Mouse (Mus musculus) right cerebral cortex, adult 18-20 months (tissue): ENCODE measurements around the gene Dcdc2b.

Experiments used
- DNase-seq: peaks from one replicate; pipeline ENCODE4 v3.0.0; 2022; ENCODE audit warnings: mixed read lengths

The Dcdc2b gene

DNA sequence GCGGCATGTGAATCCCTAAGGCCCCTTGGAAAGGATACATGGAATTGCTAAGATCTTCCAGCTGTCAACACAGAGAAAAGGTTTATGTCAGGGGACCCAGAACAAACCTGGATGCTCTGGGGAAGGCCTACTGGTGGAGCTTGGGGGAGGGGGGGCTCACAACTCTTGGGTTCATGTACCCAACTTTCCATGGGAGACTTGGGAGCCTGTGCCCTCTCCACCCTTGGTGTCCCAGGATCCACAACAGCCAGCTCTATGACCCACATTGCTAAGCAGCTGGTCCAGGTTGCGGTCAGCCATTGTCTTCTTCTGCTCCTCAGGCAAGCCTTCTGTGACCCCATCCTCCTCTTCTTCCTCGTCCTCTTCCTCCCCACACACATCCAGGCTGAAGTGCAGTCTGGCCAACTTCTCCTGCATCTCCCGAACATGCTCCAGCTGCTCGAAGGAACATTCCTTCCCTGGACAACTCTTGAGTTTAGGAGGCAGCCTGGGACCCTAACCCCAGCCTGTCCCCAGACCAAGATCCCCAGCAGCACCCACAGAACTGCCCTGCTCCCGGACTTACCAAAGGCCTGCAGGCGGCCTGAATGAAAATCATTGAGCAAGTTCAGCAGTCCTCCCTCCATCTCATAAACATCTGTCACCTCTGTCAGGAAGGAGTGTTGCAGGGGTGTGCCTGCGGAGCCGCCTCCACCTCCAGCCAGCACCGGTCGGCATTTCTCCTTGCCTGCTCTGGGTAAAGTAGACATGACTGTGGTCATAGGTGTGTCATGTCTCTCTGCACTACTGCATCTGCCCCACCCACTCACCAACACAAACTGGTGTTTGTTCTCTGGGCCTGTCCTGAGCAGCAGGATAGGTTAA lies 6.6 kb upstream of the Dcdc2b start:
- no peak for DNase-seq

DNA sequence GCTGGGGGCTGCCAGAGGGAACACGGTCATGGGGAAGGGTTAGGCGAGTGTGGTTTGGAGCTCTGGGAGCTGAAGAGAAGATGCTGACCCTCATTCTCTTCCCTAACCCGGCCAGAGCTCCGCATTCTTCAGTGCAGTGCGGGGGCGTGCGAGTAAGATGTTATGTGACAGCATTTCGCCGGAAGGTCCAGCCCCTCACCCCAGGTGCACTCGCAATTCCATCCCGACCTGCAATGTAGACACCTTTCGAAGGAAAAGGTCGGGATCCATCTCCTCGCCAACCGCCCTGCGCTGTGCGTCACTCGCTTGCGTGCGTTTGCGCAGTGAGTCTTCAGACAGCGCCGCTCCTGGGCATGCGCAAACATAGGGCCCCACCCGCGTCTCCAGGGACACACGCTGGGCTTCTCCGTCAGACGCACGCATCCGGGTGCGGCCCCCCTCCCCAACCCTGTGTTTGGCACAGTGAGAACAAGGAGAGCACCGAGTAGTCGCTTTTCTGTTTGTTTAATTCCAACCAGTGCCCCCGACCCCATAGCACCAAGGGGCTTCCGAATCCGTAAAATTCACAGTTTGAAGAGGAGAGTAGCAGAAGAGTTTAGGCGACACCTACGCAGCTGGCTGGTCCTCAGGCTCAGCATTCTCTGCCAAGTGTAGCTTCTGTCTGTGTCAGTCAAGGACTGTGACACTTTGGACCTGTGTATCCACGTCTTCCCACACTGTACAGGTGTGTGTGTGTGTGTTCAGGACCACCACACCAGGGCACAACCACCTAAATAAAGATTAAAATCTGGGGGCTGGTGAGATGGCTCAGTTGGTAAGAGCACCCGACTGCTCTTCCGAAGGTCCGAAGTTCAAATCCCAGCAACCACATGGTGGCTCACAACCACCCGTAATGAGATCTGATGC lies 5.0 kb upstream of the Dcdc2b start, which contains the start of gene Iqcc:
TSS of gene Iqcc (minus strand) at position 314 of the 906 bp plus-strand sequence.
- peak; percentile 98 for DNase-seq

GRCm38 (mm10) chr4:129618031-129618430 lies 4.0 kb upstream of the Dcdc2b start:
- no peak for DNase-seq

GRCm38 (mm10) chr4:129617121-129617641 lies 3.1 kb upstream of the Dcdc2b start:
- no peak for DNase-seq

DNA sequence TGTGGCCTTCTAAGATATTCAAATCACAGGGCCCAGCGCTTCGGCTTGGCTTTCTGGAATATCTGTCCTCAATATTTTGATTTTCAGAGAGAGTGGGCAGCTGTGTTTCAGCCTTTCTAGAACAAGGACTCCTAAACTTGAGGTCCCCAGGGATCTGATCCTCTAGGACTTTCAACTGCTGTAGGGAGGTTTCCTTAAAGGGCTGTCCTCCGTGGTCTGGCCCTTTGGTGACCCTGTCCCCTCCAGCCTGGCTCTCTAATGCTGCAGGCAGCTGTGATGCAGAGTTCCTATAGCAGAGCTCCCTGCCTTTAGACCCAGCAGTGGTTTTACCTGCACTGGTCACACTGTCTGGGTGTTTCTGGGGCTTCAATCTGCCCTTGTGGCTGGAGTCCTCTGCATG lies 2.6 kb upstream of the Dcdc2b start:
- no peak for DNase-seq

DNA sequence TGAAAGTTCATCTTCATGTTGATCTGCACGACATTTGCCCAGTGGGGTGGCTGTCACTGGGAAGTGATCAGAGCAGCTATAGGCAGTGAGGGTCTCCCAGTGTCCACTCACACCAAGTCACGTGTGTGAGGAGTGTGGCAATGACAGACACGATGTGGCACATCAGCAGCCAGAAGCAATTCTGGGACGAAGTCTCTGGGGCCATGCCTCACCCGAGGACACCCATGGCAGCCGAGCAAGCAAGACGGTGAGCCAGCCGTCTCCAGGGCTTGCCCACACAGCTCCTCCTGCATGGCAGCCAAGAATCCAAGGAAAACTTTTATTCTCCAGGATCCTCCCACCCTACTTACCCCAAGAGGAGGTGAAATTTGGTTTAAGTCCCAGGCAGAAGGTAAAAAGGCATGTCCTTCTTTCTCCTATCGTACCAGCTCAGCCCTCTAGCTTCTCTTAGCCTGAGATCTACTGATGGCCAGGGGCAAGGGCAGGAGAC lies 1.8 kb upstream of the Dcdc2b start:
- no peak for DNase-seq

DNA sequence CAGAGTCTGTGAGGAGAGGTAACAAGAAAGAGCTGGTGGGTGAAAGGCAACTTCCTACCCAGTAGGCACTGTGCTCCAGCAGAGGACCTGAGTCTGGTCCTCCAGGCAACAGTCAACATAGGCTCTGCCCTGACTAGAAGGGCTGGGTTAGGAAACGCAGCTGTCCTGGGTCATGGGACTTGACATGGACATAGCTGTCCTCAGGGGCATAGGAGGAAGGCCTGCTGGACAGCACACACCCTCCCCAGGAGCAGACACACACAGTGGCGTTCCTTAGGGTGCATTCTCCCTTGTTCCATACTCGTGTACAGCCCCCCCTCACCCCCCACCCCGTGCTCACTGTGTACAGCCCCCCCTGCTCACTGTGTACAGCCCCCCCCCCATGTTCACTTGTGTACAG lies 3.6 kb downstream of the Dcdc2b start:
- DNase-seq = no peak

DNA sequence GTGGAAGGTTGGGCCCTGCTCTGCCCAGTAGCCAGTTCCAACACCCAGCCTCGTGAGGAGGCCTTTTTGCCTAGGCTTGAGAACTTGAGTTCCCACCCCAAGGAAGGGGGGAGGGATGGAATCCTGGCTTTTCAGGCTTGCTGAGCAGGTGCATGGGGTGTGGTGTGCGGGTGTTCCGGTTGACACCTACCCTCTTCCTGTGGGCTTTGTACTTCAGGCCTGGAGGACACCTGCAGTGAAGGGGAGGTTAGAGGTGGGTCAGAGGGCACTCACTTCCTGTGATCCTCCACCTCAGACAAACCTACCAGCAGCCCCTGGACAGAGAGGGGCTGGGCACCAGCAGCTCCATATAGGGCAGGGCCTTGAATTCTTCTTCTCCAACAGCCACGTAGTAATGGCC lies 4.0 kb downstream of the Dcdc2b start:
- DNase-seq = no peak

DNA sequence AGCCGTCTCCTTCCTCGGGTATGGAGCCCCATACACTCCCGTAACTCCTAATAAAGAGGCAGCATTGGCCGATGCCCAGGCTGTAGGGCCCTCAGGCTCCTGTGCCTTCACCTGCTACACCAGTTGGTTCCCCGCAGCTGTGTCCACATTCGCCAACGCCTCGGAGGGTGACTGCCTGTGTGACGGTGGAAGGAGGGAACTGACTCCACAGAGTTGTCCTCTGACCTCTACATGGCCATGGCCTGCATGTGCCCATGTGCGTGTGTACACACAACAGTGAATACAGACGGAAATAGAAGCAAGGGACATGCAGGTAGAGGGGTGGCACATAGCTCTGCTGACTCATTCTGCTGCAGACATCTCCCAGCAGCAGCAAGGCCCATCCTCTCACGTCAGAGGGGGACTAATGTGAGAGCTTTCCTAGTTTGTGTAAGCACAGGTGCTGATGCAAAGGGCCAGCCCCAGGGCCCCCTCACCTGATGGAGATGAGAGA lies 4.9 kb downstream of the Dcdc2b start:
- DNase-seq = no peak

GRCm38 (mm10) chr4:129608426-129609025 lies 5.5 kb downstream of the Dcdc2b start:
- DNase-seq = peak; percentile 82

- DNase-seq = peak; percentile 86
Measured at GRCm38 (mm10) chr4:129600233-129601158, 13.6 kb downstream of the Dcdc2b start, which contains the start of the genes Eif3i and Tmem234. Eif3i (minus strand) TSS chr4:129600648. Tmem234 (plus strand) TSS chr4:129600668.

DNA sequence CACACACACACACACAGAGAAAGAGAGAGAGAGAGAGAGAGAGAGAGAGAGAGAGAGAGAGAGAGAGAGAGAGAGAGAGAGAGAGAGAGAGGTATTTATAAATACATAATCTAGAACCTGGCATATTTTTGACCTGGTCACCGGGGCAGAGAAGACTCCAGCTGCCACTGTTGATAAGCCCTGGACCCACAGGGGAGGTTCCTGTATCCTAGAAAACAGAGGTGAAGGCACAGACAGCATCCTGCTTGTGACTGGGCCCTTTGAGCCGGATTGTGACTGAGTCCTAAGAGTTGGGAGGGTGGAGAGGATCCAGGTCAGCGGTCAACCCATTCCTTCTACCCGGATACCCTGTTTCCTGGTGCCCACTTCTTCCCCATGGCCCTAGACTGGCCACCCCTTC lies 25.2 kb downstream of the Dcdc2b start:
- no peak for DNase-seq

- DNase-seq = no peak
Measured at GRCm38 (mm10) chr4:129586943-129587342, 27.1 kb downstream of the Dcdc2b start.

DNA sequence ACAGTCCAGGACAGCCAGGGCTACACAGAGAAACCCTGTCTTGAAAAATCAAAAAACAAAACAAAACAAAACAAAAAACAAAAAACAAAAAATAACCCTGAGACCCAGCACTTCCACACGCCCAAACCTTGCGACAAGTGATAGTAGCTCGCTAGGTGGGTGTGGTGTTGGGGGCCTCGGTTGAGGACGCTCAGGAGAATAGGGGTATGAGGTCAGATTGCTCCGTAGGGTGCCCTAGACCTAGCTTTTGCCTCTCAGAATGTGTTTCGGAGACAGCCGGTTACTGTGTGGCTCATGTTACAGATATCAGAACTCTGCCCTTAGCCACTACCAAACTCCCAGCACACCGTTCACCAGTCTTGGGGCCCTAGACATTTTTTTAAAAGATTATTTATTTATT lies 28.3 kb downstream of the Dcdc2b start:
- DNase-seq = no peak

DNA sequence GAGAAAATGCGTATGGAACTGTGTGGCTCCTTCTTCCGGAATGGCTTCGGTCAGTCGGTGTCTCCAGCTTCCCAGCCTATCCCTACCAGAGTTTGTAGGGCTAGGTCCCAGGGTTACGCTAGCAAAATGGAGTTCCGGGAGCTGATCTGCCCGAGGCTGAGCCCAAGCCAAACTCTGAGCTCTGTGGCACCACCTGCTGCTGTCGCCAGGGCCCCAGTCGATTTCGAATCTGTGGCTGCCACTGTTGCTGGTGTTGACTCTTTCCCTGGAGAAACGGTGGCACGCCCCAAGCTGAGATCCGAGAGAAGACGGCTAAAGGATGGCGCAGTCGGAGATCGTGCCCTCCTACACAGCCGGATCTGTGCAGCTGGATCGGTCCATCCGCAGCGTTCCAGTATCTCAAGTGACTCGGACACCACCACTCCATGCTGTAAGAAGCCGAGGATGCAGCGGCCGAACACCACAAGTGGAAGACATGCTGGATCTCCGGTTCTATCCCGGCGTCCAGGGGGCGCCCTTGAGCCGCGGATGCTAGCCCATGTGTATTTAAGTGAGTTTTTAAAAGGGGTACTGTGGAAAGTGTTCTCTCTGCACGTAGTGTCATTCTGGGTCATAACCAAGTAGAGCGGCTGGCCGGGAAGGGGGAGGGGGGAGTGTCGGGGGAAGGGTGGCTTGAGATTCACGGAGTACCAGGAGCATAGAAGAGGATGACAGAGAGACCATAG lies 29.0 kb downstream of the Dcdc2b start:
- peak; percentile 78 for DNase-seq

- DNase-seq = no peak
Measured at GRCm38 (mm10) chr4:129584370-129584769, 29.7 kb downstream of the Dcdc2b start.

DNA sequence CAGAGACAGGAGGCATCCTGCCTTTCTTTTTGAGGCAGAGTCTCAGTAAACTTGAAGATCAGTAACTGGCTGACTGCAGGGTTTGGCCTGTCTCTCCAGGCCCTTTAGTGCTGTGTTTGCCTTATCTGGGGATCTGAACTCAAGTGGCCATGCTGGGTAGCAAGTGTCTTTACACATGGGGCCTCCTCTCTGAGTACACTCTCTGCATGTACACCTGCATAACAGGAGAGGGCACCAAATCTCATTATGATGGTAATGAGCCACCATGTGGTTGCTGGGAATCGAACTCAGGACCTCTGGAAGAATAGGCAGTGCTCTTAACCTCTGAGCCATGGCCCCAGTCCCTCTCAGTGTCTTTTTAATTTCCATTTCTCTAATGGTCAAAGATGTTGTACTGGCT lies 31.8 kb downstream of the Dcdc2b start:
- DNase-seq = no peak

DNA sequence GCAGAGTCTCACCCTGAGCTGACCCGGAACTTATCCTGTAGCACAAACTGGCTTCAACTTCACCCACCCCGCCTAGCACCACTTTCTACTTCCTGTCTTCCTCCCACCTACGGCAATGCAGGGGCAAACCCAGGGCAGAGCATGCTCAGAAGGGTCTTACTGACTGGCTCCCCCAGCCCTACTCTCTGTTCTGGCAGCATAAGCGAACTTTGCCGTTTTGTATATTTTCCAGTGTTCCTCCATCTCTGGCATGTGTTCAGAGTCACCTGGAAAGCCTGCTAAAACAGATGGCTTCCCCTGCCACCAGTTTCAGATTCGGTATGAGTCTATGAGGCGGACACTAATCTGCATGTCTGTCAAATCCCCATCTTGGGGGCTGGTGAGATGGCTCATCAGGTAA lies 33.7 kb downstream of the Dcdc2b start:
- no peak for DNase-seq

GRCm38 (mm10) chr4:129578466-129578865 lies 35.6 kb downstream of the Dcdc2b start, which contains the start of gene Fam167b:
Fam167b (minus strand) TSS chr4:129578549.
- DNase-seq = no peak

- no peak for DNase-seq
Measured at GRCm38 (mm10) chr4:129577688-129578087, 36.4 kb downstream of the Dcdc2b start.
